Mouse (Mus musculus) stomach, postnatal 0 days (tissue): ENCODE results near the gene Herc2.

Experiments used
- CTCF ChIP-seq: IDR thresholded peaks from 2 replicates; pipeline ENCODE4 v1.5.1; 2016; ENCODE audit warnings: antibody characterized with exemption, low read depth, mild to moderate bottlenecking, moderate library complexity
- EP300 ChIP-seq: optimal IDR thresholded peaks from 2 replicates; pipeline ENCODE3; 2016; ENCODE audit warnings: antibody characterized with exemption

DNA sequence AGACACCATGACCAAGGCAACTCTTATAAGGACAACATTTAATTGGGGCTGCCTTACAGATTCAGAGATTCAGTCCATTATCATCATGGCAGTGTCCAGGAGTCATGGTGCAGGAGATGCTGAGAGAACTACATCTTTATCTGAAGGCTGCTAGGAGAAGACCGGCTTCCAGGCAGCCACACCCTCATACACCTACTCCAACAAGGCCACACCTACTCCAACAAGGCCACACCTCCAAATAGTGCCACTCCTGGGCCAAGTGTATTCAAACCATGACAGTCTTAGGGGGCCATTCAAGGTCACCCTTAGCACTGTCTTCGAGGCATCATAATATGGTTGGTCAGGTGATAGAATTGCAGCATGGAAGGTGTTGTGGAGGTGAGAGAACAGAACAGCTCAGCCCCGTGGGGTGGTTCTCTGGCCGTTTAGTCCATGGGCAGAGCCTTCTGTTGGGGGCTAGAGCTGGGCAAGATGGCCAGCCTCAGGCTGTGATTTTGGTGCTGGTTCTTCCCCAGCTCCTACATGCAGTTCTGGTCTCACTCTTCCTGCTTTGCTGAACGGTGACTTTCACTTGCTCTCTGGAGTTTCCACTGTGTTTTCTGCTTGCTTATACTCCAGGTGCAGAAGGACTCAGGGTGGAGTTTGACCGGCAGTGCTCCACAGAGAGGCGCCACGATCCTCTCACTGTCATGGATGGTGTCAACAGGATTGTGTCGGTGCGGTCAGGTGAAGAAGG, 151.7 kb downstream of the Herc2 start:
- no peak for TF ChIP-seq CTCF
- TF ChIP-seq EP300: no peak
